Mouse (Mus musculus): ENCODE measurements around the gene Sycp3.

The Sycp3 gene

DNA sequence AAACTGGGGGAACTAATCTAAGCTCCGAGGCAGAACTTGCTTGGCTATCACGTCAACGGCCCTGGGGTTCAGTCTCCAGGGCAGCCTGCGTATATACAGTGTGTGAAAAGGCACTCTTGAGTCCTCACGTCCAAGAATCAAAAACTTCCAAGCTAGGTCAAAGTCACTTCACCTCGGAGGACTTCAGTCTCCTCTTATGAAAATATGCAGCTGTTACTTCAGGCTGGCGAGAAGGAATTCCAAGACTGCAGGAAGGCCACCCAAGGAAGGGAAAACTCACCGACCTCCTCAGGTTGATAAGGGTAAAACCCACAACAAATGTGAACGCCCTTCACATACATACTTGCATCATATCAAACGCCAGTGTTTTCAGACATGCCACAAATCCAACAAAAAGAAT lies 42.0 kb downstream of the Sycp3 start:
- 87% methylated on average over 10 of the region's 10 CpGs for WGBS

DNA sequence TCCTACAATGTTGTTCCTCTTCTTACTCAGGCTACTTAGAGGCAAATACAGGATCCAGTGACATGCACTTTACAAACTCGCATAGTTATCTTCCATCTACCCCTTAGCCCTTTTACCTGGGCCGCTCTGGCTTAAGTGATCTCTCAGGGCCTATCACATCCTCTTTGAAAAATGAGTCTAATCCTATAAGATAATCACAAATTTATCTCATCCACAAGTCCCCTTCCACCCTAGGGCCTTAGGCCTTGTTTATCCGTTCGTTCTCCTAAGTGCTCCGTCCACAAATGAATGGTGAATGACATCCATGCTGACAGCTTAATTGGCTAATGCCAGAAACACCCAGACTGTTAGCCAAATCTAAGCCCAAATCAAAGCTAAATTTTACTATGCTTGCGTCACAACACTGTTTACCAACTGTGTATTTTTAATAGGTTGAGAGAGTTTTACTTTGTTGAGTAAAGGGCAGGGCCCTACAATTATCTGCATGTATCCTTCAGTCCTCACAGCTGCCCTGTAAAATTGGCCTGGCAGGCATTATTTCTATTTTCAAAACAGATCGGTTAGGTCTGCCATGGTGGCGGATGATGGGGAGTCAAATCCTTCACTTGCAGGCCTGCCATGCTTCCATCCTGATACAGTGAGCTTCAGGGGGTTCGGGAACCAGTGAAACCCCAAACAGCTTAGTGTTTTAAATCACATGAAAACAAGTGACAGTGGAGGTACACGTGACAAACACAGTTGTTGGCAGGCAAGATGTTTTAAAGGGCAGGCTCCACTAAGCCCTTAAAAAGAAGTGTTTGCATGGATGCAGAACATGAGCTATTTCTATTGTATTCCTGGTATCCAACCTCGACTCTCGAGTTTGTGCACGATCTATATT lies 42.8 kb downstream of the Sycp3 start:
- WGBS = 50% methylated on average over 13 of the region's 13 CpGs

DNA sequence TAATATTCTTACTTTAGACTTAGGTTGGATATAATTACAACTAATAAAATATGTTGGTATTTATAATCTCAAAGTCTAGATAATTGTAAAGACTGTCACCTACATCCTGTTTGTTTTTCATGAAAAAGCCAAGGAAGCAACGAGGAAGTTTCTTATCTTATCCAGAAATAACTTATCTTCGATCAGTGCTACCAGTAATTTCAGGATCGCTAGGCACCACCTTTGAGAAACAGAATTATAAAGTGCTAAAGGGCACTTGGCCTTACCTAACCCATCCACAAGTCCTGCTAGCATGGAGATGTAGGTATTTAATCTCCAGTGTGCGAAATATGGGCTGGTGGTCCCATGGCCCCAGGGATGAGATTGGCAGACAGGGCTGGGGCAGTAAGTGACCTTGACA lies 43.5 kb downstream of the Sycp3 start:
- 17% methylated on average over 4 of the region's 4 CpGs for WGBS

DNA sequence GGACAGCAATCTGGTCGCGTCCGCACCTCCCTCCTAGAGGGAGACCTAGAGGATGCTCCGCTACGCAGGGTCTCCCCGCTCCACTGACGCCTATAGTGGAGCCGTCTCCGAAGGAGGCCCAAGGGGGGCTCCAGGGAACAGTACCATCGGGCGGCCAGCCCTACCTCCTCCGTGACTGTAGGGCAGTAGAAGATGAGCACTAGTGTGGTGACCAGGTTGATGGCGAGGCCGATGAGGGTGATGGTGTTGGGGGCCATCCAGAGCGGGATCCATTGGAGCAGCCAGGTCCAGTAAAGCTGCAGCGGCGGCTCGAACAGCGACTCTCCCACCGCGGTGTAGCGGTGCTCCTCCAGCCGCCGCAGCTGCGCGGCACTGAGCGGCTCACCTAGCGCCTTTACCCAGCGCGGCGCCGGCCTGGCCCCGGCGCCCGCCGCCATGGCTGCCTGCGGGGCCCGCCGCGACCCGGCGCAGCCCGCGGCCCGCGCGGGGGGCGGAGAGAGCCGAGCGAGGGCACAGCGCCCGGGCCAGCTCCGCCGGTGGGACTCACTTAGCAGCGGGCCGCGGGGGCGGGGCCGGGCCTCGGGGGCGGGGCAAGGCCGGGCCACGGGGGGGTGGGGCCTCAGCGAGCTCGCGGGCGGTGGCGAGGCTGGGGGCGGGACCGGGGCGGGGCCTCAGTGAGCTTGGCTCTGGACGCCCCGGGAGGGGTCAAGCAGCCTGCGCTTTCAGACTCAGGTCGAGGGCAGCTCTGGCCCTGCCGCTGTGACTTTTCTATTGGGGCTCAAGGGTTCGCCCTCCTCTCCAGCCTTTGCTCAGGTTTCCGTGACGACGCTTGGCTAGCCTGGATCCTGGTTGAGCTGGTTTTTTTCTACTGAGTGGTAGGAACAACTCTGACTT lies 44.3 kb downstream of the Sycp3 start, which contains the start of gene Chpt1:
Gene Chpt1, minus strand, starts transcription at position 653 of the 894 bp plus-strand sequence.
- WGBS = 1% methylated on average over 79 of the region's 80 CpGs

DNA sequence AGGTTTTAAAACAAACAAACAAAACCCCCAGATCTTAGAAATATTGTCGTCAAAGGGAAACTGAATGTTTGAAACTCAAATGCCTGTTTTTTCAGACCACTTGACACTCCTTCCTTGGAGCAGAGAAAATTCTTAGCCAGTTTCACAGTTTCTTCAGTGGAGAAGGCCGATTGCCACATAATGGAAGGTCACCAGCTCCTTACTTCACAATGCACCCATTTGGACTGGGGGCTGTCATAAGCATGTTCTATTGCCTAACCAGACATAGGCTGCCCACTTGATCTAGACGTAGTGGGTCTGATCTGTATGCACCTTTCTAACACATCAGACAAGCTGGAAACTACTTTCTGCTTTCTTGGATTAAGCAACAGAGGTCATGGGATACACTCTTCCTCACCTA lies 45.1 kb downstream of the Sycp3 start:
- 60% methylated on average over 3 of the region's 3 CpGs for WGBS

DNA sequence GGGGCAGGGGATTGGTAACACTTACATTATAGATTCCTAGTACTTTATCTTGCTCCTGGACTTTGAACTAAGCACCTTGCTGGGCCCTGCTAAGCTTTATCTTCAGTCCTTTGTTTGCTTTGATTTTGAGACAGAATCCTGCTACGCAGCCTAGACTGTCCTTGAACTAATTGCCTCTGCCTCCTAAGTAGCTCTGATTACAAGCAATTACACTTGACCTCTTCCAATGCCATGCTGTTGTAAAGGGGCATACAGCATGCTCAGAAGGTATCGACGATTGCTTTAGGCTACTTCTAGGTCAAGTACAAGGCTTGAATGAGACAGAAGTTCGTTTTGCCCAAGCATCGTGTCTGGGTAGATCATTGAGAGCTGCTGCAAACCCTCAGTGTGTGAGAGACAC lies 45.9 kb downstream of the Sycp3 start:
- 83% methylated on average over 5 of the region's 5 CpGs for WGBS

DNA sequence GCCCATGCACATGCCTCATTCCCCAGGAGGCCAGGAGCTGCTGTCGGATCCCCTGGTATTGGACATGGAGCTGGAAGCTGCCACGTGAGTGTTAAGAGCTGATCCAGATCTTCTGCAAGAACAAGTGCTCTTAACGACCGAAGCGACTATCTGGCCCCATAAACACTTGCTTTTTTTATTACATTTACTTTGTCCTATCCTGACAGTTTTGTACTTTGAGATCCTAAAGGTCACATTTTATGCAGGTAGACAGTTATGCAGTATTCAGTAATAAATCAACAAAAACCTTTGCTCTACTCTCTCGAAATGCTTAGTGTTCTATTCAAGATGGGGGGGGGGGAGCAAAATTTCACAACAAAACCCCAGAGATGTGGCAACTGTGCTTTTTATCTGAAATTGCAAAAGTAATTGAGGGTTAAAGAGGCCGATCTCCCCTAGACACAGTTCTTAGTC lies 48.3 kb downstream of the Sycp3 start:
- 89% methylated on average over 7 of the region's 7 CpGs for WGBS

DNA sequence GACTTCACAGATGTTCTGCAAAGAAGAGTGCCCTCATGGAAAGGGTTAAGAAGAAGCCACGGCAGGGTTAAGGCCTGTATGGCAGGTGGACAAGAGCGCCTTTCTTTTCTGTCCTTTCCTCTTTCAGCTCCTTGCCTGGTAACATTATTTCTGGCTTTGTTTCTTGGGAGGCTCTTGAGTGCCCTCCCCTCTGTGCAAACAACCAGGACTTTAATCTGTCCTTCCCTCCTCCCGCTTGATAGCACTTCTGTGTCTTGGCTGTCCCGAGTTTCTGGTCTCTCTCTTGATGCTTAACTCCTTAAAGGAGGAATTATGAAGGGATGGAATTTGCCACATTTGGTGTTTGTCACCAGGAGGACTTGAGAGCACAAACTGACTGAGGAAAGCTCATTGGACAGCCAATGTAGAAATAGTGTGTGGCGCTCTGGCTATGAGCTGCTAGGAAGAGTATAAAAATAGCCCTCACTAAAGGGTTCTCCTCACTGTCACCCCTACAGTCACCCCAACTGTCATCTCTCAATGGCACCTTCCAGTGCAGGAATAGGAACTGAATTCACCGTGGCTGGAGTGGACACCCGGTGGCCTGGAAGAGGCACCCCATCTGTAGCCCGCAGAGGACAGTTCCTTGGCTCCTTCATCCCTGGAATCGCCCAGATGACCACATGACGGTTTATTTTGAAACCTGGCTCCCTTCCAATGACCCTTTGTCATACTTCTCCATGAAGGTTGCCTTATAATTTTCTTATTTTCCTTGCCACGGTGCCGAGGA lies 51.3 kb downstream of the Sycp3 start:
- WGBS = 71% methylated on average over 12 of the region's 12 CpGs

DNA sequence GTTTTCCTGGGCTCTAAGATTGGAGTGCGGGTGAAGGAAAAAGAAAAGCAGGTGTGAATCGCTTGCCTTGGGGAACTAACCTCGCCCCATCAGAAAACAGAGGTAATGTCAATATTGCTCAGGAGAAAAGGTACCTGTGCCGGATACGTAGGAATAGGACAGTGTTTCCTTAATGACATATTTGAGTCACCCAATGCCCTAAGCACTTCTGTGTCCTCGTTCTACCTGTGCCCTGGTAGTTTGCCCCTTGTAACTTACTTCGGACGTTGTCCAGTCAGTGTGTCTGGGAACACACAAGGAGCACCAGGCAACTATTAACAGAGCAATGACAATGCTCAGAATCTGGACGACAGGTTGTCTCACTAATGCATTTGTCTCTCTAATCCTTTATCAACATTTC lies 52.0 kb downstream of the Sycp3 start:
- 95% methylated on average over 9 of the region's 9 CpGs for WGBS

DNA sequence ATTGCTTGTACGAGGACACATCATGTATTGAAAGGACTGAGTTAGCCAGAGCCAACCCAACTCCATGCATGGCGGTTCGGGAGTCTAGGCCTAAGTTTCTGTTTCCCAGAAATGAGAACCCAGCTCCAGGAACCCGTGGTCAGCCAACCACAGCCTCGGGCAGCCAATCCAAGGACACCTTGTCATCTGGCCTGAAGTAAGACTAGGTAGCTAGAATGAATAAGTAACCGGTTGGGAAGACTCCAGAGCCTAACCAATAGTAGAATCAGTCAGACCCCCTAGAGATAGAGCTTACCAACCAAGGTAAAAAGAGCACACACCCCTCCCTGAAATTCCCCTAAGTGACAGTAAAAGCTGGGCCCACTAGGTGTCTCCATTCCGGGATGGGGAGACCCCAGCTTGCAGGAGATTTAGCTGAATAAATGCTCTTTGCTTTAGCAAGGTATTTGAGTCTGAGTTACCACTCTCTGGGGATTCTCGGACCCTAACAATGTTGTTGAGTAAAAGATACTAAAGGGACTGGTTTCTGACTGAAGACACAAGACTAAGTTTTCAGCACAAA lies 54.3 kb downstream of the Sycp3 start:
- WGBS = 83% methylated on average over 8 of the region's 8 CpGs

DNA sequence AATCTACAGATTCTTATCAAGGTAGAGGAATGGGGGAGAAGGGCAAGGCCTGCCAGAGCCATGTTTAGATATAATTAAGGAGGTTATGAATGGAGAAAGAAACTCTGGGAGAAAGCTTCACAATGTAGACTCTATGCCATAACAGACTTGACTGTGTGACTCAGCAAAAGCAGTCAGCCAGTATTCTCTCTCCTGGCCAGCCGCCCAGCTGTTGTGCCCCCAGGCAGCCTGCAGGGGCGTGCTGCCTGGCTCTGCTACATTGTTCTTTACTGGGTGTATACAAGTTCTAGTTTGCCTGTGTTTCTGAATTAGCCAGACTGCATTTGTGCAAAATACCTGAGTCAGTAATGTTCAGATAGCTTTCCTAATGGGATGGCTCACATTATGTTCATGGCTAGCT lies 55.1 kb downstream of the Sycp3 start:
- WGBS = 31% methylated on average over 2 of the region's 2 CpGs

DNA sequence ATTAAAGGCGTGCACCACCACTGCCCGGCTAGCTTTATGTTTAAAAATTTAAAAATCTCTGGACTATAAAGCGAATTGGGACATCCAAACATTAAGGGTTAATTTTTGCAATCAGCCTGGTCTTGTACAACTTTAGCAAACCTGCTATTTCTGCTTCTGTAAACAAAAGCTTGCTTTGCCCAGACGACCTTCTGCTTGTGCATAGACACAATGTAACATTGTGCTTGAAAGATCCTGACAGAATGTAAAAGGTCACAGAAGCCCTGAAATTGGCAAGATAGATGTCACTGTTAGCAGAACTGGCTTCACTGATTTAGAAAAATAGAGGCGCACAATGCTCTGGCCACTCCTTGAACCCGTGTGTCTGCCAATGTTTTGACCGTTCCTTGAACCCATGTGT lies 55.7 kb downstream of the Sycp3 start:
- WGBS = 90% methylated on average over 7 of the region's 7 CpGs

DNA sequence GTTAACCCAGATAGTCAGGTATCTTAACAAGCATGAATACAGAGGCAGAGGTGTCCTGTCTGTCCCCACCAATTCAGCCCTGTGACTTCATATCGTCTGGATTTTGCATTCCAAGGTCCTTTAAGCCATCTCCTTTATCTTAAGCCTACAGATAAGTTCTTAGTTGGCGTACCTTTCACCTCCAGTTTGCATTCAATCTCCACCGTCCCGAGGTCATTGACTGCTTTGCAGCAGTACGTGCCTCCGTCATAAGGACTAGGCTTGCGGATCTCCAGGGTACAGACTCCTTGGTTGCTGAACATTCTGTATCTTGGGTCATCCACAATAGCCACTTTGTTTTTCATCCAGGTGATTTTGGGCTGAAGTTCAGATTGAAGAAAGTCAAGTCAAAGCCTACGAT lies 63.4 kb downstream of the Sycp3 start:
- WGBS = 90% methylated on average over 8 of the region's 8 CpGs
